ENCODE assay signal across 8 mouse cellular contexts in genomic region chr12:116077074-116077854, GRCm38 (mm10). TPM values are rescaled to one million over a fixed set of nuclear protein-coding genes. Genes with fewer than 3 reads are reported as not detected.
DNase-seq lines count a peak whose midpoint lies in the region; ATAC-seq and TF ChIP-seq lines count a peak whose summit lies in the region.

TSS of gene Vipr2 (plus strand) at chr12:116077726.

- peak; percentile 94 for DNase-seq in heart, adult 11 months
- DNase-seq in heart, postnatal 25 days (ENCODE audit: low spot score) = no peak
- peak; percentile 54 for DNase-seq in cerebellum, adult 11 months
- DNase-seq in hindbrain, embryonic 11.5 days (ENCODE audit: low spot score) = peak; percentile 79
- DNase-seq in liver, embryonic 11.5 days (ENCODE audit: low spot score) = peak; percentile 71
- peak; percentile 16 for DNase-seq in midbrain, postnatal 0 days (ENCODE audit: low spot score)
- DNase-seq in thymus, adult 18-20 months = peak; percentile 29 to 36

- WGBS in forebrain, embryonic 15.5 days = 5% methylated on average over 33 of the region's 33 CpGs
- 6% methylated on average over 33 of the region's 33 CpGs for WGBS in hindbrain, embryonic 11.5 days
- 7% methylated on average over 33 of the region's 33 CpGs for WGBS in liver, embryonic 11.5 days
- WGBS in midbrain, postnatal 0 days = 4% methylated on average over 32 of the region's 33 CpGs

- peak; percentile 97 for ATAC-seq in forebrain, embryonic 15.5 days (replicated peaks)
- ATAC-seq in hindbrain, embryonic 11.5 days (ENCODE audit: low FRiP score) = peak; percentile 94
- peak; percentile 83 for ATAC-seq in liver, embryonic 11.5 days (replicated peaks; ENCODE audit: low FRiP score)
- peak; percentile 83 for ATAC-seq in midbrain, postnatal 0 days (ENCODE audit: low FRiP score)

- peak within 1 kb of the TSS; percentile 74 for H3K4me2 ChIP-seq in forebrain, embryonic 15.5 days (replicated peaks)
- peak within 1 kb of the TSS; percentile 91 for H3K4me2 ChIP-seq in hindbrain, embryonic 11.5 days (replicated peaks; ENCODE audit: low read depth, low read length)
- H3K4me2 ChIP-seq in liver, embryonic 11.5 days = peak within 1 kb of the TSS; percentile 75
- peak within 1 kb of the TSS; percentile 99 for H3K4me2 ChIP-seq in midbrain, postnatal 0 days (ENCODE audit: low read depth, low read length, poor library complexity, severe bottlenecking)

- H3K4me1 ChIP-seq in forebrain, embryonic 15.5 days = peaks cover 7% of the 10 kb centered on the region
- H3K4me1 ChIP-seq in hindbrain, embryonic 11.5 days (replicated peaks; ENCODE audit: control insufficient read depth, insufficient read depth, low read length) = no peaks in the 10 kb centered on the region
- H3K4me1 ChIP-seq in liver, embryonic 11.5 days (replicated peaks; ENCODE audit: control insufficient read depth, insufficient read depth, low read length) = no peaks in the 10 kb centered on the region
- no peaks in the 10 kb centered on the region for H3K4me1 ChIP-seq in midbrain, postnatal 0 days (ENCODE audit: insufficient read depth, low read length)

- no peak within 1 kb of the TSS for H3K27ac ChIP-seq in forebrain, embryonic 15.5 days (replicated peaks)
- H3K27ac ChIP-seq in hindbrain, embryonic 11.5 days (ENCODE audit: low read depth, low read length) = no peak within 1 kb of the TSS
- H3K27ac ChIP-seq in liver, embryonic 11.5 days (ENCODE audit: low read depth, low read length) = no peak within 1 kb of the TSS
- no peak within 1 kb of the TSS for H3K27ac ChIP-seq in midbrain, postnatal 0 days (ENCODE audit: low read depth, low read length)

- H3K27me3 ChIP-seq in forebrain, embryonic 15.5 days = 0 out of 2 replicates have a peak, but pooled peaks cover 3% of the 10 kb centered on the region
- peaks cover 3% of the 10 kb centered on the region; the same call in 1 of the 2 replicates for H3K27me3 ChIP-seq in hindbrain, embryonic 11.5 days (ENCODE audit: control insufficient read depth, insufficient read depth, low read length)
- H3K27me3 ChIP-seq in liver, embryonic 11.5 days (replicated peaks; ENCODE audit: control insufficient read depth, insufficient read depth, low read length) = peaks cover 18% of the 10 kb centered on the region
- H3K27me3 ChIP-seq in midbrain, postnatal 0 days (ENCODE audit: insufficient read depth, low read length) = peaks cover 3% of the 10 kb centered on the region; the same call in 1 of the 2 replicates

- peak within 1 kb of the TSS; percentile 57 for H3K4me3 ChIP-seq in forebrain, embryonic 15.5 days
- H3K4me3 ChIP-seq in hindbrain, embryonic 11.5 days (ENCODE audit: low read depth, low read length) = peak within 1 kb of the TSS; percentile 54
- H3K4me3 ChIP-seq in liver, embryonic 11.5 days (ENCODE audit: low read depth, low read length) = peak within 1 kb of the TSS; percentile 48
- H3K4me3 ChIP-seq in midbrain, postnatal 0 days (ENCODE audit: low read depth, low read length) = peak within 1 kb of the TSS; percentile 59

- no peaks in the 10 kb centered on the region for H3K36me3 ChIP-seq in forebrain, embryonic 15.5 days
- no peaks in the 10 kb centered on the region for H3K36me3 ChIP-seq in hindbrain, embryonic 11.5 days (ENCODE audit: control insufficient read depth, insufficient read depth, low read length)
- no peaks in the 10 kb centered on the region for H3K36me3 ChIP-seq in liver, embryonic 11.5 days (ENCODE audit: control insufficient read depth, insufficient read depth, low read length)
- no peaks in the 10 kb centered on the region for H3K36me3 ChIP-seq in midbrain, postnatal 0 days (ENCODE audit: insufficient read depth, low read length)

- TF ChIP-seq CTCF in midbrain, postnatal 0 days (IDR thresholded peaks at IDR 0.05) = no peak

- no peaks in the 10 kb centered on the region for H3K9me3 ChIP-seq in forebrain, embryonic 15.5 days
- no peaks in the 10 kb centered on the region for H3K9me3 ChIP-seq in hindbrain, embryonic 11.5 days (ENCODE audit: control insufficient read depth, low read length)
- H3K9me3 ChIP-seq in liver, embryonic 11.5 days (ENCODE audit: control insufficient read depth, low read length) = no peaks in the 10 kb centered on the region
- H3K9me3 ChIP-seq in midbrain, postnatal 0 days (ENCODE audit: low read length) = no peaks in the 10 kb centered on the region

- peak within 1 kb of the TSS; percentile 60 for H3K9ac ChIP-seq in forebrain, embryonic 15.5 days (replicated peaks)
- peak within 1 kb of the TSS; percentile 67 for H3K9ac ChIP-seq in hindbrain, embryonic 11.5 days (ENCODE audit: low read depth, low read length)
- peak within 1 kb of the TSS; percentile 55 for H3K9ac ChIP-seq in liver, embryonic 11.5 days (ENCODE audit: low read depth, low read length)
- peak within 1 kb of the TSS; percentile 73 for H3K9ac ChIP-seq in midbrain, postnatal 0 days (replicated peaks; ENCODE audit: low read length, poor library complexity, severe bottlenecking)

- intact Hi-C loops in heart, postnatal 25 days (cut with DNase I) = loop anchor here (2.0 kb wide), 1 partner anchor 122 kb away; no protein-coding TSS in a partner anchor

RNA-seq across cellular contexts. Expression of gene Vipr2, which starts in this region (rescaled TPM):
- 1 to 10 TPM; 1.3 to 2.6 TPM for total RNA-seq in heart, postnatal 25 days (2021)
- polyA plus RNA-seq in forebrain, embryonic 15.5 days (2015; fragmentation: Nextera tagmentation; extraction: Ambion mirVana) = 0.43 and 0.60 TPM in 2 replicates
- polyA plus RNA-seq in hindbrain, embryonic 11.5 days (2014; fragmentation: Nextera tagmentation; extraction: Ambion mirVana) = 1.7 and 2.3 TPM in 2 replicates
- polyA plus RNA-seq in liver, embryonic 11.5 days (2014; fragmentation: Nextera tagmentation; extraction: Ambion mirVana) = 0.40 and 1.1 TPM in 2 replicates
- total RNA-seq in midbrain, postnatal 0 days (2014; rRNA removed) = 2.5 and 3.9 TPM in 2 replicates
- 0.95 and 1.2 TPM in 2 replicates for polyA plus RNA-seq in midbrain, postnatal 0 days (2015; fragmentation: Nextera tagmentation; extraction: Ambion mirVana)

Comparison
In these comparisons a context has a peak if more than half of its experiments do, and no peak if none do; other contexts are left out.
1. Peak in ATAC-seq, H3K4me3 ChIP-seq, H3K9ac ChIP-seq and H3K4me2 ChIP-seq in forebrain, embryonic 15.5 days; RNA of the gene not detected or under 1 TPM.